Mouse (Mus musculus) midbrain, embryonic 13.5 days (tissue): Measurements from ENCODE around the gene Cdc37l1. TPM values are rescaled to one million over a fixed set of nuclear protein-coding genes. Genes with fewer than 3 reads are reported as not detected.
A peak's percentile ranks its signal among the peaks of the same experiment; 100 is the strongest.

ENCODE experiments used
- ATAC-seq: fragments of 200-750 bp; cut with Nextera tagmentation; 2 replicates; pipeline ENCODE4 v1.8.0; 2017; ENCODE audit warnings: mild to moderate bottlenecking, moderate TSS enrichment, moderate library complexity
- H3K27ac ChIP-seq: fragments of 300-500 bp; sonication (generic); 2 replicates; pipeline ENCODE4 v1.5.1; 2015; ENCODE audit warnings: inconsistent platforms, mild to moderate bottlenecking, moderate library complexity
- H3K27me3 ChIP-seq: fragments of 300-500 bp; sonication (generic); 2 replicates; pipeline ENCODE4 v1.6.1; 2015; ENCODE audit warnings: mild to moderate bottlenecking, inconsistent platforms
- H3K36me3 ChIP-seq: fragments of 300-500 bp; sonication (generic); 2 replicates; pipeline ENCODE4 v1.6.1; 2015; ENCODE audit warnings: mild to moderate bottlenecking, inconsistent platforms
- H3K4me1 ChIP-seq: fragments of 300-500 bp; sonication (generic); replicated peaks from 2 replicates; pipeline ENCODE4 v1.6.1; 2015; ENCODE audit warnings: inconsistent platforms
- H3K4me2 ChIP-seq: fragments of 300-500 bp; sonication (generic); replicated peaks from 2 replicates; pipeline ENCODE4 v1.6.1; 2015; ENCODE audit warnings: moderate library complexity, mild to moderate bottlenecking, inconsistent platforms
- H3K4me3 ChIP-seq: fragments of 300-500 bp; sonication (generic); replicated peaks from 2 replicates; pipeline ENCODE4 v1.5.1; 2015; ENCODE audit warnings: mild to moderate bottlenecking, inconsistent platforms
- H3K9ac ChIP-seq: fragments of 300-500 bp; sonication (generic); replicated peaks from 2 replicates; pipeline ENCODE4 v1.6.1; 2015; ENCODE audit warnings: mild to moderate bottlenecking, inconsistent platforms
- H3K9me3 ChIP-seq: fragments of 300-500 bp; sonication (generic); 2 replicates; pipeline ENCODE4 v1.6.1; 2016; ENCODE audit warnings: mild to moderate bottlenecking, inconsistent platforms
- WGBS: fragments of 180-500 bp; shearing (Covaris S2); methylation state at CpG from one replicate; pipeline ENCODE4 v1.1.7; 2015; 5-methylcytosine and 5-hydroxymethylcytosine counted together
- polyA plus RNA-seq: library from polyadenylated mRNA; unstranded; fragments of >200 nt; fragmentation: Nextera tagmentation; extraction: Ambion mirVana; gene quantifications from 2 replicates; pipeline ENCODE4 v1.2.1, GENCODE M21; 2015

The Cdc37l1 gene
- polyA plus RNA-seq, 1 experiment from 2014 or later: 51.6 TPM

DNA sequence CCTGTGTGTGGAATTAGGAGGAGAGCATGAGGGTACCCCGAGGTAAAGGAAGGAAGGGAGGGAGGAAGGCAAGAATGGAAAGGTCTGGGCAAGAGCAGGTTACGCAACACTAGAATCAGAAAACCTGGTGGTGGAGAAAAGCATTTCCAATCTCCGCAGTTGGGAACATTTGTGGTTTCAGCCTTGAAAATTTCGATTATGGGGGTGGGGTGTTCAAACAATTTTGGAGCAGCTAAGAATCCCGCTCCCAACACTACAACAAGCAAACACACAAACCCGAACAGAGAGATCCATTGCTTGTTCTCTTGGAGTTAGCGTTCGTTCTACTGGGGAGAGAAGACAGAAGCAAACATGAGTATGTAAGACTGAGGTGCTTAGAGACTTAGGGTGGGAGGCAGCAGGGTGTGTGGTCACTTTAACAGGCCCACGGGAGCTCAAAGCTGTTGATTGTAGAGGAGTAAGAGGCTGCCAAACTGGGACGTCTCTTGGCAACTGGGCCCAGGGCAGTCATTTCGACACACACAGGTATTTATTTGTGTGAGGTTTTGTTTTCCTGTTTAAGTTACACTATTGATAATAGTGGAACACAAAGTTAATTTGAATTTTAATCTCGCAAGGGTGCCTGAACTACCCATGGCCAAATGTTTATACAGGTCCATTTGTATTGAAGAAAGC lies 59.4 kb downstream of the Cdc37l1 start:
- Histone ChIP-seq H3K27ac (no peak overlapping the region), H3K9ac (no peak overlapping the region), H3K9me3 (no peaks in the 10 kb centered on the region), H3K36me3 (no peaks in the 10 kb centered on the region), H3K27me3 (peaks cover 7% of the 10 kb centered on the region; the same call in 1 of the 2 replicates), H3K4me2 (no peak overlapping the region), H3K4me3 (no peak overlapping the region), H3K4me1 (peaks cover 19% of the 10 kb centered on the region)
- WGBS: 78% methylated on average over 12 of the region's 12 CpGs
- ATAC-seq: no peak

GRCm38 (mm10) chr19:29050186-29050980 lies 60.2 kb downstream of the Cdc37l1 start:
- Histone ChIP-seq H3K36me3 (no peaks in the 10 kb centered on the region), H3K27ac (no peak overlapping the region), H3K4me2 (no peak overlapping the region), H3K9ac (no peak overlapping the region), H3K9me3 (no peaks in the 10 kb centered on the region), H3K4me3 (no peak overlapping the region), H3K4me1 (peaks cover 15% of the 10 kb centered on the region), H3K27me3 (peaks cover 7% of the 10 kb centered on the region; the same call in 1 of the 2 replicates)
- no peak for ATAC-seq
- 78% methylated on average over 9 of the region's 9 CpGs for WGBS

DNA sequence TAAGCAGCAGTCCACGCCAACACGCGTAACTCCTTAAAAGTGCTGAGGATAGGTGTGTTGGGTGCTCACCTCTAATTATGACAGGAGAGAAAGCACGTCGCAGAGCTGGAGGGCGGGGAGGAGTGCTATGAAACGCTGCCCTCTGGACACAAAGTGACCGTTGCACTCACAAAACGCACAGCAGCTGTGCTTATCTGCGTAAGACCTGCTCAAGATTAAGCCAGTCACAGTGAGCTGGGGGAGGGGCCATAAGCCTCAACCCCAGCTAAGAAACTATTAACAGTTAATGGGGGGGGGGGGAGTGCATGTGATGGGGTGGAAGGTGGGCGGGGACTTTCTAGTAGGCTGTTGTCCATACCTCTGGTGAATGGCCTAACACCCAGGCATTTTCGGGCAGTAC lies 62.6 kb downstream of the Cdc37l1 start:
- Histone ChIP-seq H3K27me3 (peaks cover 7% of the 10 kb centered on the region; the same call in 1 of the 2 replicates), H3K4me2 (no peak overlapping the region), H3K9me3 (no peaks in the 10 kb centered on the region), H3K36me3 (no peaks in the 10 kb centered on the region), H3K4me3 (no peak overlapping the region), H3K4me1 (0 out of 2 replicates have a peak, but pooled peaks cover 2% of the 10 kb centered on the region), H3K27ac (no peak overlapping the region), H3K9ac (no peak overlapping the region)
- no peak for ATAC-seq
- 92% methylated on average over 12 of the region's 12 CpGs for WGBS

DNA sequence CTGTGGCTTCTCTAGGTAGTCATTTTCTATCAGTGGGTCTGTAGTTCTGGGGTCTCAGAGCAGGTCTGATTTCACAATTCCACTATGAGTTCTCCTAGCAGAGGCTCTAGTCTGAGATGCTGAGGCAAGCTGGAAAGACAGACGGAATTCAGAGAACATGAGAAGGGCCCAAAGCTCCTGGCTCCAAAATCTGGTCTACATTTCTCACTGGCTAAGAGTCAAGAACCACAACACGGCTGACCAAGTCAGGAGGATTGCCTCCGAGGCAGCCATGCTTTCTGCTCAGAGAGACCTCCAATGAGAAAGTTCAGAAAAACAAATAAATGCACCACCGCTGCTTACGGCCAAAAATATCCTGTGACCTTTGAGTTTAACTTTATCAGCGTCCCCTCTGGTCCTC lies 64.4 kb downstream of the Cdc37l1 start:
- no peaks in the 10 kb centered on the region for H3K9me3 ChIP-seq
- no peak overlapping the region for H3K9ac ChIP-seq
- H3K4me3 ChIP-seq: no peak overlapping the region
- H3K4me1 ChIP-seq: no peaks in the 10 kb centered on the region
- ATAC-seq: no peak
- no peaks in the 10 kb centered on the region for H3K27me3 ChIP-seq
- WGBS: 85% methylated on average over 6 of the region's 6 CpGs
- no peaks in the 10 kb centered on the region for H3K36me3 ChIP-seq
- H3K27ac ChIP-seq: no peak overlapping the region
- H3K4me2 ChIP-seq: no peak overlapping the region

DNA sequence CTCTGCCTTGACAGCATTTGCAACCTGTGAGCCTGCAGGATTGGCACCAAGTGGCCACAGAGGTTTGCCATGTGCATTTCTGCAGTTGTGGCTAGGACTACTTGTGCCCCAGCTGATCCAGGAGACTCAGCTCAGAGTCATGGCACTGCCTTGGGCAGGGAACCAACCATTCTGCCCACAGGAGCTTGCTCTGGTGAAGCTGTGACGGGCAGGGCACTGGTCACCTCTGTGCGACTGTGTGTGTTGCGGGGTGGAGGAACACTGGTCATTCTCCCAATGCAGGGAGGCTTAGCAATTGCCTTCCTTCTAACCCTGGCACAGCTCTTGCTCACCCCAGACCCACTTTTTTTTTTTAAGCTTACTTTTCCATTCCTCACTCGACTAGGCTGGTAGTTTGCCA lies 65.3 kb downstream of the Cdc37l1 start:
- no peak overlapping the region for H3K4me2 ChIP-seq
- 91% methylated on average over 4 of the region's 4 CpGs for WGBS
- H3K27ac ChIP-seq: no peak overlapping the region
- no peaks in the 10 kb centered on the region for H3K4me1 ChIP-seq
- no peak overlapping the region for H3K9ac ChIP-seq
- H3K4me3 ChIP-seq: no peak overlapping the region
- no peaks in the 10 kb centered on the region for H3K27me3 ChIP-seq
- no peak for ATAC-seq
- no peaks in the 10 kb centered on the region for H3K9me3 ChIP-seq
- H3K36me3 ChIP-seq: no peaks in the 10 kb centered on the region

- no peaks in the 10 kb centered on the region for H3K36me3 ChIP-seq
- no peak overlapping the region for H3K4me3 ChIP-seq
- H3K9me3 ChIP-seq: no peaks in the 10 kb centered on the region
- H3K27ac ChIP-seq: no peak overlapping the region
- whole genome bisulfite sequencing: 92% methylated on average over 5 of the region's 5 CpGs
- H3K9ac ChIP-seq: no peak overlapping the region
- no peak for ATAC-seq
- H3K4me2 ChIP-seq: no peak overlapping the region
- no peaks in the 10 kb centered on the region for H3K4me1 ChIP-seq
- H3K27me3 ChIP-seq: no peaks in the 10 kb centered on the region
Measured at GRCm38 (mm10) chr19:29058741-29059140, 68.6 kb downstream of the Cdc37l1 start.

GRCm38 (mm10) chr19:29059688-29060087 lies 69.5 kb downstream of the Cdc37l1 start:
- no peak overlapping the region for H3K9ac ChIP-seq
- H3K36me3 ChIP-seq: no peaks in the 10 kb centered on the region
- no peaks in the 10 kb centered on the region for H3K4me1 ChIP-seq
- no peak overlapping the region for H3K4me2 ChIP-seq
- H3K27ac ChIP-seq: no peak overlapping the region
- no peak overlapping the region for H3K4me3 ChIP-seq
- H3K9me3 ChIP-seq: no peaks in the 10 kb centered on the region
- no peak for ATAC-seq
- H3K27me3 ChIP-seq: no peaks in the 10 kb centered on the region
- 77% methylated on average over 2 of the region's 2 CpGs for WGBS

DNA sequence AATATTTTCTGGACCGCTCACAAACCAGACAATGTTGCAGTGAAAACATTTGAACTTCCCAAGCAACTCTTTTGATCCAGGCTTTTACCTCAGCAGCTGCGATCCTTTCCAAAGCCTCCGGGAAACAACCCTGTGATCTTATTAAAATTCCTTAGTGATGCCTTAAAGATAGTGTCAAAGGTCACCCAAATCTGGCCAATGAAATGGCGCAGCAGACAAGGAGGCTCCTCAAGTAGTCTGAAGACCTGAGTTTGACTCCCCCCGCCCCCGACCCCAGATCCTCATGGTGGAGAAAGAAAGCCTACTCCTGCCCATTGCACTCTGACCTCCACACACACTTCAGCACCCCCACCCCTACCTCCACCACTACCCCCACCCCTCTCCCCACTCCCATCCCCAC lies 70.1 kb downstream of the Cdc37l1 start:
- no peaks in the 10 kb centered on the region for H3K9me3 ChIP-seq
- no peaks in the 10 kb centered on the region for H3K36me3 ChIP-seq
- no peak for ATAC-seq
- 9% methylated on average over 6 of the region's 6 CpGs for WGBS
- no peak overlapping the region for H3K4me2 ChIP-seq
- H3K27me3 ChIP-seq: no peaks in the 10 kb centered on the region
- no peak overlapping the region for H3K4me3 ChIP-seq
- no peak overlapping the region for H3K27ac ChIP-seq
- no peak overlapping the region for H3K9ac ChIP-seq
- H3K4me1 ChIP-seq: no peaks in the 10 kb centered on the region

GRCm38 (mm10) chr19:29063009-29063408 lies 72.9 kb downstream of the Cdc37l1 start:
- ATAC-seq: no peak
- H3K27ac ChIP-seq: no peak overlapping the region
- 72% methylated on average over 5 of the region's 5 CpGs for WGBS

GRCm38 (mm10) chr19:29063577-29064363 lies 73.6 kb downstream of the Cdc37l1 start:
- ATAC-seq: peak; percentile 86
- 17% methylated on average over 18 of the region's 18 CpGs for WGBS
- H3K27ac ChIP-seq: no peak overlapping the region
- peak overlapping the region; percentile 35 for H3K4me2 ChIP-seq
- no peaks in the 10 kb centered on the region for H3K27me3 ChIP-seq
- no peaks in the 10 kb centered on the region for H3K4me1 ChIP-seq
- H3K9me3 ChIP-seq: no peaks in the 10 kb centered on the region
- no peaks in the 10 kb centered on the region for H3K36me3 ChIP-seq
- no peak overlapping the region for H3K9ac ChIP-seq
- H3K4me3 ChIP-seq: no peak overlapping the region

More at GRCm38 (mm10) chr19:29063009-29063408, 72.9 kb downstream of the Cdc37l1 start:
- Histone ChIP-seq H3K9me3 (no peaks in the 10 kb centered on the region), H3K4me3 (no peak overlapping the region), H3K9ac (no peak overlapping the region), H3K4me2 (no peak overlapping the region), H3K27me3 (no peaks in the 10 kb centered on the region), H3K4me1 (no peaks in the 10 kb centered on the region), H3K36me3 (no peaks in the 10 kb centered on the region)

GRCm38 (mm10) chr19:29064451-29065102 lies 74.4 kb downstream of the Cdc37l1 start:
- 67% methylated on average over 9 of the region's 9 CpGs for WGBS
- Histone ChIP-seq H3K9me3 (no peaks in the 10 kb centered on the region), H3K4me1 (no peaks in the 10 kb centered on the region), H3K27ac (no peak overlapping the region), H3K4me3 (no peak overlapping the region), H3K9ac (no peak overlapping the region), H3K36me3 (no peaks in the 10 kb centered on the region), H3K4me2 (no peak overlapping the region), H3K27me3 (no peaks in the 10 kb centered on the region)
- ATAC-seq: peak; percentile 60
